Mouse (Mus musculus) limb, embryonic 14.5 days (tissue): ENCODE measurements around the gene Apoc4. TPM values are rescaled to one million over a fixed set of nuclear protein-coding genes. Genes with fewer than 3 reads are reported as not detected.

ENCODE experiments used
- ATAC-seq: fragments of 200-750 bp; cut with Nextera tagmentation; 2 replicates; pipeline ENCODE4 v1.8.0; 2017; ENCODE audit warnings: low read depth, moderate number of reproducible peaks, moderate TSS enrichment; ENCODE audit not compliant: low FRiP score
- DNase-seq: peaks from one replicate; pipeline ENCODE4 v3.0.0-alpha.2; 2015; ENCODE audit warnings: low spot score
- H3K27ac ChIP-seq: fragments of 300-500 bp; sonication (generic); replicated peaks from 2 replicates; pipeline ENCODE4 v1.5.1; 2014; ENCODE audit warnings: low read depth, mild to moderate bottlenecking, low read length, moderate library complexity, mixed read lengths
- H3K27me3 ChIP-seq: fragments of 300-500 bp; sonication (generic); 2 replicates; pipeline ENCODE4 v1.6.1; 2014; ENCODE audit warnings: low read length, mixed read lengths; ENCODE audit not compliant: control insufficient read depth, insufficient read depth
- H3K36me3 ChIP-seq: fragments of 300-500 bp; sonication (generic); 2 replicates; pipeline ENCODE4 v1.6.1; 2014; ENCODE audit warnings: mild to moderate bottlenecking, low read length, moderate library complexity, mixed read lengths; ENCODE audit not compliant: control insufficient read depth, insufficient read depth
- H3K4me1 ChIP-seq: fragments of 300-500 bp; sonication (generic); 2 replicates; pipeline ENCODE4 v1.6.1; 2014; ENCODE audit warnings: antibody characterized with exemption, low read length, mixed read lengths; ENCODE audit not compliant: control insufficient read depth, insufficient read depth
- H3K4me2 ChIP-seq: fragments of 300-500 bp; sonication (generic); replicated peaks from 2 replicates; pipeline ENCODE4 v1.6.1; 2014; ENCODE audit warnings: low read depth, mild to moderate bottlenecking, low read length, moderate library complexity; ENCODE audit not compliant: severe bottlenecking
- H3K4me3 ChIP-seq: fragments of 300-500 bp; sonication (generic); replicated peaks from 2 replicates; pipeline ENCODE4 v1.5.1; 2014; ENCODE audit warnings: low read length
- H3K9ac ChIP-seq: fragments of 300-500 bp; sonication (generic); 2 replicates; pipeline ENCODE4 v1.6.1; 2014; ENCODE audit warnings: mild to moderate bottlenecking, low read depth, low read length, moderate library complexity; ENCODE audit not compliant: severe bottlenecking
- H3K9me3 ChIP-seq: fragments of 300-500 bp; sonication (generic); 2 replicates; pipeline ENCODE4 v1.6.1; 2016; ENCODE audit warnings: low read length; ENCODE audit not compliant: control insufficient read depth
- POLR2A ChIP-seq: fragments of 200-500 bp; IDR thresholded peaks from 2 replicates; pipeline ENCODE4 v1.8.0; 2012; ENCODE audit warnings: inconsistent platforms, mild to moderate bottlenecking, moderate library complexity, borderline replicate concordance; ENCODE audit not compliant: insufficient read depth, insufficient read length; ENCODE audit errors: extremely low read depth
- WGBS: fragments of 180-500 bp; shearing (Covaris S2); extraction: QIAGEN DNeasy Blood & Tissue Kit; methylation state at CpG from one replicate; pipeline ENCODE4 v1.1.7; 2014; 5-methylcytosine and 5-hydroxymethylcytosine counted together
- polyA plus RNA-seq, 2 experiments: library from polyadenylated mRNA; depleted of rRNA in 1 of 2; stranded (reverse) in 1 of 2; unstranded in 1 of 2; fragments of >200 nt; fragmentation: Nextera tagmentation in 1 of 2; extraction: Ambion mirVana in 1 of 2; gene quantifications; 2 replicates each; pipeline versions ENCODE4 v1.2.1 to v1.2.3; 2012 to 2014

Gene Apoc4
- polyA plus RNA-seq, 2 experiments: 0.14 TPM; not detected in 1

DNA sequence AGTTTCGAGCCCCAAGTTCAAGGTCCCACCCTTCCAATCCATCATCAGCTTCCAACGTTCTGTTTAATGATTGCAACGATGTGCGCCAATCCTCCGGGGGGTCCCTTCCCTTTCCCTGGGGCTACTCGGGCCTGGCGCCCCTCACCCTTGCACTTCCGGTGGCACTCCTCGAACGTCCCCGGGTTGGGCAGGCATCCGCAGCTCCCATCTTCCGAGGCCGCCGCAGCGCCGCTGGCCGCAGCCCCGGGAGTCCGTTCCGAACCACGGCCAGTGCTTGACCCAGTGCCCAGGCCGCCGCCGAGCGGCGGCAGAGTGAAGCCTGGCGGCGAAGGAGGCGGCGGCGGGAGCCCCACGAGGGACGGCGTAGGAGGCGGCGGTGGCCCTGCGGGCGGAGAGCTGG is 33.6 kb upstream of the Apoc4 start:
- Histone ChIP-seq H3K9ac (peak overlapping the region; percentile 92), H3K27ac (peak overlapping the region; percentile 30; the same call in 1 of the 2 replicates), H3K4me1 (peaks cover 5% of the 10 kb centered on the region; the same call in 1 of the 2 replicates), H3K27me3 (no peaks in the 10 kb centered on the region), H3K4me2 (peak overlapping the region; percentile 89), H3K36me3 (peaks cover 53% of the 10 kb centered on the region), H3K9me3 (no peaks in the 10 kb centered on the region), H3K4me3 (peak overlapping the region; percentile 95)
- TF ChIP-seq POLR2A: no peak
- ATAC-seq (no peak), DNase-seq (no peak)
- under 1% methylated on average over 39 of the region's 39 CpGs for WGBS

DNA sequence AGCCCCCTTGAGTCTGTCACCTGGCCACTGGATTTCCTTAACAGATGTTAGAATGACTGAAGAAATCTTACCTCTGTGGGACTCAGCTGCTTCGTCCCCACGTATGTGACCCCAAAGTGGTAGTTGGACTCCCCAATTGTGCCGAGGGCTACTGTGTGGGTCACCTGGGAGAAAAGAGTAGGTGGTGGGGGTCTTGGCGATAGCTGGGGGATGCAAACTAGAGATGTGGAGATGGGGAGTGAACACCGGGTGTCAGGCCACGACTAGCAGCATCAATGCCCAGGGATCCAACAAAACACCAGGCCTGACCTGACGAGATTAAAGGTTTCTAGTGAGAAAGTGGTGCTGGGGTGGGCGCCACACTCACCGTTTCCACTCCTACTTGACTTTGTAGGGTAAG is 32.3 kb upstream of the Apoc4 start:
- DNase-seq: no peak
- no peak for ATAC-seq
- Histone ChIP-seq H3K4me1 (peaks cover 5% of the 10 kb centered on the region; the same call in 1 of the 2 replicates), H3K9ac (no peak overlapping the region), H3K27me3 (no peaks in the 10 kb centered on the region), H3K27ac (no peak overlapping the region), H3K4me2 (no peak overlapping the region), H3K4me3 (no peak overlapping the region), H3K36me3 (peaks cover 54% of the 10 kb centered on the region), H3K9me3 (no peaks in the 10 kb centered on the region)
- no peak for TF ChIP-seq POLR2A
- 92% methylated on average over 9 of the region's 9 CpGs for WGBS

DNA sequence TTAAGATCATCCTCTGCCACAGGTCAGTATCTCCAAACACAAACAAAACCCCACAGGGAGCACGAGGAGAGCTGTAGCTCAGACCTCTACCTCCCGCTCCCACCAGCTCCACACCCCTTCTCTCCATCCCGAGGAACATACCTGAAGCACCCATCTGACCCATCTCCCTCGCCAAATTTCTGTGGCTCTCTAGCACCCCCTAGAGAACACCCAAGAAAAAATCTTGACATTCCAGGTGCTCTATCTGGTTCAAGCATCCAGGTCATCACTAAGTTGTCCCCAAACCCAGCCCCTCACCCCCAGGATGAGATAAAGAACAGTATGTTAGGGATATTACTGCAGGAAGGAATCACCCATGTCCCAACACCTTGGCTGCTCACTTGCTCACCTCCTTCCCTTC is 31.9 kb upstream of the Apoc4 start:
- no peak overlapping the region for H3K4me3 ChIP-seq
- H3K4me1 ChIP-seq: peaks cover 5% of the 10 kb centered on the region; the same call in 1 of the 2 replicates
- H3K9me3 ChIP-seq: no peaks in the 10 kb centered on the region
- H3K27ac ChIP-seq: no peak overlapping the region
- DNase-seq (no peak), ATAC-seq (no peak)
- WGBS: 44% methylated on average over 4 of the region's 4 CpGs
- H3K27me3 ChIP-seq: no peaks in the 10 kb centered on the region
- no peak overlapping the region for H3K4me2 ChIP-seq
- no peak for TF ChIP-seq POLR2A
- peaks cover 52% of the 10 kb centered on the region for H3K36me3 ChIP-seq
- H3K9ac ChIP-seq: no peak overlapping the region

DNA sequence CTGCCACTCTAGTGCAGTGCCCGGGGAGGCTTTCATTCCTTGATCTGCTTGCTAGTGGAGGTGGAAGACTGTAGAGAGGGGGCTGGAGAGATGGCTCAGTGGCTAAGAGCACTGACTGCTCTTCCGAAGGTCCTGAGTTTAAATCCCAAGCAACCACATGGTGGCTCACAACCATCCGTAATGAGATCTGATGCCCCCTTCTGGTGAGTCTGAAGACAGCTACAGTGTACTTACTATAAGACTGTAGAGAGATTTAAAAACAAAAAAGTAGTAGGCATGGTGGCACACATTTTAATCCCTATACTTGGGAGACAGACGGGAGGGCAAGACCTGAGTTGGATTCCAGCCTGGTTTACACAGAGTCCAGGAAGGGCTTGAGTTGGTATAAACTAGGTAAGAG is 31.1 kb upstream of the Apoc4 start:
- no peaks in the 10 kb centered on the region for H3K27me3 ChIP-seq
- no peak for ATAC-seq
- TF ChIP-seq POLR2A: no peak
- WGBS: 78% methylated on average over 4 of the region's 4 CpGs
- peaks cover 56% of the 10 kb centered on the region for H3K36me3 ChIP-seq
- H3K4me3 ChIP-seq: no peak overlapping the region
- no peak overlapping the region for H3K4me2 ChIP-seq
- H3K4me1 ChIP-seq: peaks cover 5% of the 10 kb centered on the region; the same call in 1 of the 2 replicates
- H3K9ac ChIP-seq: no peak overlapping the region
- DNase-seq: no peak
- H3K9me3 ChIP-seq: no peaks in the 10 kb centered on the region
- H3K27ac ChIP-seq: no peak overlapping the region

- H3K36me3 ChIP-seq: peaks cover 53% of the 10 kb centered on the region
- TF ChIP-seq POLR2A: no peak
Measured at GRCm38 (mm10) chr7:19710650-19711049, 29.4 kb upstream of the Apoc4 start.

DNA sequence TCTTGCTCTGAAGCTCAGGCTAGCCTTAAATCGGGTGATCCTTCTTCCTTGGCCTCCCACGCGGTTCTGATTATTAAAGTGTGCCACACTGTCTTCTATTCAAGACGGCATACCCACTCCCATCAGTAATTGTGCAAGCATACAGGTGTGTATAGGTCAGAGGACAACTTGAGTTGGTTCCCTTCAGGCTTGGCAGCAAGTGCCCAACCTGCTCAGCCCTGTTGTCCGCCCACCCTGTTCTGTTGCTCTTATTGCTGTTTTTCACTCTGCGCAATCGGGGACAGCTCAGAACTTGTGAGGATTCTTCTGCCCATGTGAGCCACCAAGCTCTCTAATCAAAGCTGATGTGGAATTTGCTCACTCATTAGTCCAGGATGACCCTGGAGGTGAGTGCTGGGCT is 24.0 kb upstream of the Apoc4 start:
- Histone ChIP-seq H3K27ac (no peak overlapping the region), H3K4me1 (no peaks in the 10 kb centered on the region), H3K9me3 (no peaks in the 10 kb centered on the region), H3K27me3 (no peaks in the 10 kb centered on the region), H3K4me3 (no peak overlapping the region), H3K36me3 (peaks cover 47% of the 10 kb centered on the region), H3K4me2 (no peak overlapping the region), H3K9ac (no peak overlapping the region)
- ATAC-seq: no peak
- 97% methylated on average over 7 of the region's 7 CpGs for WGBS
- no peak for DNase-seq
- TF ChIP-seq POLR2A: no peak

More at GRCm38 (mm10) chr7:19710650-19711049, 29.4 kb upstream of the Apoc4 start:
- Histone ChIP-seq H3K4me3 (no peak overlapping the region), H3K27ac (no peak overlapping the region), H3K9ac (no peak overlapping the region), H3K9me3 (no peaks in the 10 kb centered on the region), H3K27me3 (no peaks in the 10 kb centered on the region), H3K4me1 (peaks cover 5% of the 10 kb centered on the region; the same call in 1 of the 2 replicates), H3K4me2 (no peak overlapping the region)
- no peak for DNase-seq
- ATAC-seq: no peak
- WGBS: 95% methylated on average over 10 of the region's 10 CpGs
